Mouse (Mus musculus): ENCODE data around the gene Gm10718.
"Not testable (repeated sequence)": the region's sequence is repeated elsewhere in the genome, so short reads cannot be mapped to it uniquely, and the experiment has no call there.

Gene Gm10718

GRCm38 (mm10) chr9:3025653-3026052, 2.3 kb downstream of the Gm10718 start:
- peak; percentile 84 to 86 for DNase-seq (ENCODE audit: low spot score in 2 of 2)

- not testable (repeated sequence) for DNase-seq (ENCODE audit: low spot score in 2 of 2)
Measured at GRCm38 (mm10) chr9:3026136-3026535, 2.8 kb downstream of the Gm10718 start.

- not testable (repeated sequence) for DNase-seq (ENCODE audit: low spot score in 2 of 2)
Measured at GRCm38 (mm10) chr9:3026741-3027140, 3.4 kb downstream of the Gm10718 start.

GRCm38 (mm10) chr9:3027200-3027599, 3.9 kb downstream of the Gm10718 start:
- not testable (repeated sequence) for DNase-seq (ENCODE audit: low spot score in 2 of 2)

- DNase-seq (ENCODE audit: low spot score in 2 of 2), result peak; percentile 47 to 49
Measured at GRCm38 (mm10) chr9:3029276-3030000, 6.1 kb downstream of the Gm10718 start.

- DNase-seq (ENCODE audit: low spot score in 2 of 2), result not testable (repeated sequence)
Measured at GRCm38 (mm10) chr9:3030677-3031318, 7.5 kb downstream of the Gm10718 start.

GRCm38 (mm10) chr9:3034299-3034698, 11.0 kb downstream of the Gm10718 start, which contains the start of gene Gm17535:
Gene Gm17535, plus strand, starts transcription at chr9:3034599.
- not testable (repeated sequence) for DNase-seq (ENCODE audit: low spot score in 2 of 2)

- not testable (repeated sequence) for DNase-seq (ENCODE audit: low spot score in 2 of 2)
Measured at GRCm38 (mm10) chr9:3036577-3036976, 13.2 kb downstream of the Gm10718 start, which contains the start of gene Gm10715. Gene Gm10715, plus strand, starts transcription at chr9:3036877.

- DNase-seq (ENCODE audit: low spot score in 2 of 2), result not testable (repeated sequence)
Measured at GRCm38 (mm10) chr9:3038161-3038560, 14.8 kb downstream of the Gm10718 start.
